Mouse (Mus musculus) liver, embryonic 12.5 days (tissue): ENCODE measurements around the gene Rpl22l1. TPM values are rescaled to one million over a fixed set of nuclear protein-coding genes. Genes with fewer than 3 reads are reported as not detected.
"Not testable (repeated sequence)": the region's sequence is repeated elsewhere in the genome, so short reads cannot be mapped to it uniquely, and the experiment has no call there.

Experiments used
- ATAC-seq: fragments of 200-750 bp; cut with Nextera tagmentation; 2 replicates; pipeline ENCODE4 v1.8.0; 2017; ENCODE audit warnings: moderate number of reproducible peaks, mild to moderate bottlenecking, moderate library complexity
- H3K27ac ChIP-seq: fragments of 300-500 bp; sonication (generic); 2 replicates; pipeline ENCODE4 v1.5.1; 2016; ENCODE audit warnings: mild to moderate bottlenecking
- H3K27me3 ChIP-seq: fragments of 300-500 bp; sonication (generic); replicated peaks from 2 replicates; pipeline ENCODE4 v1.6.1; 2016; ENCODE audit warnings: mild to moderate bottlenecking, moderate library complexity
- H3K36me3 ChIP-seq: fragments of 300-500 bp; sonication (generic); 2 replicates; pipeline ENCODE4 v1.6.1; 2016; ENCODE audit warnings: mild to moderate bottlenecking, moderate library complexity
- H3K4me1 ChIP-seq: fragments of 300-500 bp; sonication (generic); 2 replicates; pipeline ENCODE4 v1.6.1; 2016
- H3K4me2 ChIP-seq: fragments of 300-500 bp; sonication (generic); 2 replicates; pipeline ENCODE4 v1.6.1; 2016; ENCODE audit warnings: mild to moderate bottlenecking, moderate library complexity
- H3K4me3 ChIP-seq: fragments of 300-500 bp; sonication (generic); 2 replicates; pipeline ENCODE4 v1.5.1; 2016; ENCODE audit warnings: mild to moderate bottlenecking, moderate library complexity
- H3K9ac ChIP-seq: fragments of 300-500 bp; sonication (generic); 2 replicates; pipeline ENCODE4 v1.6.1; 2016; ENCODE audit warnings: mild to moderate bottlenecking, moderate library complexity
- H3K9me3 ChIP-seq: fragments of 300-500 bp; sonication (generic); replicated peaks from 2 replicates; pipeline ENCODE4 v1.6.1; 2016; ENCODE audit warnings: mild to moderate bottlenecking, moderate library complexity
- WGBS: fragments of 180-500 bp; shearing (Covaris S2); methylation state at CpG from one replicate; pipeline ENCODE4 v1.1.7; 2016; ENCODE audit not compliant: insufficient replicate concordance; 5-methylcytosine and 5-hydroxymethylcytosine counted together
- polyA plus RNA-seq: library from polyadenylated mRNA; unstranded; fragments of >200 nt; fragmentation: Nextera tagmentation; extraction: Ambion mirVana; gene quantifications from 2 replicates; pipeline ENCODE4 v1.2.1, GENCODE M21; 2016

The Rpl22l1 gene
- polyA plus RNA-seq: 416 and 425 TPM in 2 replicates

DNA sequence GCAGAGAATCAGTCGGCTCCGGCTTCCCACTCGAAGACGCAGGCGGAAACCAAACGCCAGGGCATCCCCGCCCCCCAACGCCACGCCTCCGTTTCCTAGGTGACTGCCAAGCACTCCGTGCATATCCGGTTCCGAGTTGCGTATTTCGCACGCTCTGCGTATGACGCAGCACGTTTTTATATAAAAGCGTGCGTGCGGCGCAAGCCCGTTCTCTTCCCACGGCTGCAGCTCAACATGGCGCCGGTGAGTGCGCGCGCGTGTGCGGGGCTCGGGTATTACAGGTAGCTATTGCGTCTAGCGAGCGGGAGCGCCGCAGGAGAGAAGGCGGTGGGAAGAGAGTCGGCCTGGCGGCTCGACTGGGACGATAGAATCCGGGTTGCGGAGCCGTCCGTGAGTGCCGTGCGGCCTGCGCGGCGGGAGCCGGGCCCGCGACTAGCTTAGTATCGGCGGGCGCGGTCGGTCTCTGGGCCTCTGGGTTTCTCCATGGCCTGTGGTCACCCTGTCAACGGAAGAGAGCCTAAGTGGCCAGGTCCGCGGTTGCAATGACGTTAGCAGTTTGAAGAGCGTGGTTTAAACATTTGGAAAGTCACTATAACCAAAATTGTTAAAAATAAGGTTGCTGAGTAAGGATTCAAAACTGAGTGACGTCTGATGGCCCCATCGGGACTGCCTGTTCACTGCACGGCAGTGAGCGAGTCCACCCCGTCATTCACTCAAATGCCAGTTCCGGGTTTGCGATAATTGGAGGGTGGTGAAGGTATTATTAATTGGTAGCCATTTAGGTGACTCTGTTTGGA is at the start of gene Rpl22l1:
TSS of gene Rpl22l1 (plus strand) at position 136 of the 797 bp plus-strand sequence.
- peaks cover 32% of the 10 kb centered on the region for H3K36me3 ChIP-seq
- no peaks in the 10 kb centered on the region for H3K27me3 ChIP-seq
- H3K4me1 ChIP-seq: peaks cover 19% of the 10 kb centered on the region
- no peaks in the 10 kb centered on the region for H3K9me3 ChIP-seq
- H3K4me3 ChIP-seq: peak within 1 kb of the TSS; percentile 88
- ATAC-seq: peak; percentile 98
- peak within 1 kb of the TSS; percentile 93 for H3K9ac ChIP-seq
- peak within 1 kb of the TSS; percentile 79 for H3K4me2 ChIP-seq
- peak within 1 kb of the TSS; percentile 86 for H3K27ac ChIP-seq
- 1% methylated on average over 72 of the region's 72 CpGs for WGBS

GRCm38 (mm10) chr3:28755477-28755876 is 49.8 kb upstream of the Rpl22l1 start:
- 63% methylated on average over 7 of the region's 7 CpGs for WGBS
- no peaks in the 10 kb centered on the region for H3K4me1 ChIP-seq
- ATAC-seq: no peak
- no peak overlapping the region for H3K27ac ChIP-seq
- H3K9me3 ChIP-seq: no peaks in the 10 kb centered on the region
- no peak overlapping the region for H3K9ac ChIP-seq
- H3K27me3 ChIP-seq: no peaks in the 10 kb centered on the region
- H3K4me3 ChIP-seq: no peak overlapping the region
- no peak overlapping the region for H3K4me2 ChIP-seq
- no peaks in the 10 kb centered on the region for H3K36me3 ChIP-seq

DNA sequence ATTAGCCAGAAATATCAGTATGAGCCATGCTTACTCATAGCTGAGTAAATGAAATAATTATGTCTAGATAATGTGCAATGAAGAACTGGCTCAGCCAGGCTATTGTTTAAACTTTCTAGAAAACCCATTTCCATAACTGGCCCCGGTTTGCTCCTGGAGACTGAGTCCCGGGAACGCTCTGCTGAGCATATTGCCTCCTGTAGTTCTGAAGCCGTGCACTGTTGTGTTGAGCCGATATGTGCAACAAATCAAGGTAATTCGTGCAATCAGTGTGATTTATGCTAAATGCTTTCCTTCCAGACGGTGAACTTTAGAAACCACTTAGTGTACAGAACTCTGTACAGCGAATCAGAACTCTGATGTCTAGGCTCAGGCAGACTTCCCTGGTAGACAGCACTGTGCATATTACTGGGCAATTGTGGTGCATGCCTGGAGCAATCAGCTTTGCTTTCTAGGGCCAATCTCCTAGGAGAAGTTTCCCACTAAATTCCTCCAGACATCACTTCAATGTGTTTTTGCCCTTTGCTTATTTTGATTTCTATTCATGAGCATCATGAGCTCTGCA is 43.9 kb upstream of the Rpl22l1 start:
- no peak overlapping the region for H3K4me3 ChIP-seq
- no peak for ATAC-seq
- no peak overlapping the region for H3K27ac ChIP-seq
- no peaks in the 10 kb centered on the region for H3K36me3 ChIP-seq
- H3K27me3 ChIP-seq: no peaks in the 10 kb centered on the region
- no peak overlapping the region for H3K4me2 ChIP-seq
- 72% methylated on average over 8 of the region's 8 CpGs for WGBS
- H3K9ac ChIP-seq: no peak overlapping the region
- H3K4me1 ChIP-seq: no peaks in the 10 kb centered on the region
- H3K9me3 ChIP-seq: no peaks in the 10 kb centered on the region

- ATAC-seq: no peak
- Histone ChIP-seq H3K9me3 (no peaks in the 10 kb centered on the region), H3K9ac (no peak overlapping the region), H3K36me3 (no peaks in the 10 kb centered on the region), H3K4me3 (no peak overlapping the region), H3K4me2 (no peak overlapping the region), H3K27ac (no peak overlapping the region), H3K27me3 (no peaks in the 10 kb centered on the region), H3K4me1 (no peaks in the 10 kb centered on the region)
- WGBS: 70% methylated on average over 4 of the region's 4 CpGs
Measured at GRCm38 (mm10) chr3:28766935-28767334, 38.3 kb upstream of the Rpl22l1 start.

DNA sequence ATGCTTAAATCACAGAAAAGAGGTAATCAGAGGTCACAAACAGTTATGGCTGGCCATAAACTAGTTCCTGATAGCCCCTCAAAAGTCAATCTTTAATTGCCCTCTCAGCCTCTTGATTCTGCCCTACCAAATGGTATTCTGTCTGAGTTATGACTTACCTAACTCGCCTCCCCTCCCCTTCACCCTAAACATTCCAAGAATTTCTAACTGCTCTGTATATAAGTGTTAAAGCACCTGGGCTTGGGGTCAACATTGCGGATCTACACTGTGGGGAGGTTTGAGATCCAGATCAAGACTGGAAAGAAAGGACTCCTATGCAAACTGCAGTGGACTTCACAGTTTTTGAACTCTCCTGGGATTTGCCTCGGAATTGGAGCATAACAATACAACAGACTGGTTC is 37.0 kb upstream of the Rpl22l1 start:
- Histone ChIP-seq H3K27me3 (no peaks in the 10 kb centered on the region), H3K4me3 (no peak overlapping the region), H3K4me1 (no peaks in the 10 kb centered on the region), H3K27ac (no peak overlapping the region), H3K4me2 (no peak overlapping the region), H3K9me3 (no peaks in the 10 kb centered on the region), H3K36me3 (no peaks in the 10 kb centered on the region), H3K9ac (no peak overlapping the region)
- 65% methylated on average over 3 of the region's 3 CpGs for WGBS
- no peak for ATAC-seq

- H3K4me3 ChIP-seq, H3K4me2 ChIP-seq, H3K9me3 ChIP-seq, H3K27ac ChIP-seq, H3K9ac ChIP-seq, H3K27me3 ChIP-seq, H3K36me3 ChIP-seq, ATAC-seq: not testable (repeated sequence)
- 46% methylated on average over 4 of the region's 4 CpGs for WGBS
- peaks cover 33% of the 10 kb centered on the region for H3K4me1 ChIP-seq
Measured at GRCm38 (mm10) chr3:28772919-28773318, 32.3 kb upstream of the Rpl22l1 start.

GRCm38 (mm10) chr3:28775361-28775760 is 29.9 kb upstream of the Rpl22l1 start:
- peak overlapping the region; percentile 100 for H3K27ac ChIP-seq
- H3K4me2 ChIP-seq: peak overlapping the region; percentile 80
- no peaks in the 10 kb centered on the region for H3K9me3 ChIP-seq
- 21% methylated on average over 7 of the region's 7 CpGs for WGBS
- peak; percentile 76 for ATAC-seq
- peak overlapping the region; percentile 40 for H3K4me3 ChIP-seq
- H3K4me1 ChIP-seq: peaks cover 35% of the 10 kb centered on the region
- peak overlapping the region; percentile 69 for H3K9ac ChIP-seq
- H3K36me3 ChIP-seq: no peaks in the 10 kb centered on the region
- H3K27me3 ChIP-seq: no peaks in the 10 kb centered on the region

DNA sequence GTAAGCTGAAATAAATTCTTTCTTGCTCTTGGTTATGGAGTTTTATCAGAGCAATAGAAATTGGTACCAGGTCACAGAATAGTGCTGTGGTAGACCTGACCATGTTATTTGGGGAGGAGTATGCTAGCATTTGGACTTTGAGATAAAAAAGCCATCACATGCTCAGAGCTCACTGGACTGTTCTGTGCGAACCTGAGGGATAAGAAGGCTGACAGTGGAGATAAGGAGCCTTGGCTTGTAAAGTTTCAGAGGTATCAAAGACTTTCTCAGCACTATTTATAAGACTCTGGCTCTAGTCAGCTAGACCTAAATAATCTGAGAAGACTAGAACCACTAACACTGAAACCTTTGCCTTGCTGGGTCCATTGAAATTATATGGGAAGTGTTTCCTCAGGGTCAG is 29.3 kb upstream of the Rpl22l1 start:
- Histone ChIP-seq H3K9ac (peak overlapping the region; percentile 69), H3K4me3 (peak overlapping the region; percentile 40), H3K36me3 (no peaks in the 10 kb centered on the region), H3K9me3 (no peaks in the 10 kb centered on the region), H3K27me3 (no peaks in the 10 kb centered on the region), H3K4me1 (peaks cover 41% of the 10 kb centered on the region), H3K27ac (peak overlapping the region; percentile 100), H3K4me2 (peak overlapping the region; percentile 80)
- WGBS: 14% methylated on average over 1 of the region's 1 CpGs
- ATAC-seq: peak; percentile 89

GRCm38 (mm10) chr3:28776491-28776890 is 28.7 kb upstream of the Rpl22l1 start:
- Histone ChIP-seq H3K27ac (peak overlapping the region; percentile 100), H3K4me1 (peaks cover 43% of the 10 kb centered on the region), H3K27me3 (no peaks in the 10 kb centered on the region), H3K4me3 (peak overlapping the region; percentile 40), H3K4me2 (peak overlapping the region; percentile 80), H3K9ac (peak overlapping the region; percentile 64), H3K9me3 (no peaks in the 10 kb centered on the region), H3K36me3 (no peaks in the 10 kb centered on the region)
- 21% methylated on average over 1 of the region's 1 CpGs for WGBS
- peak; percentile 78 for ATAC-seq

DNA sequence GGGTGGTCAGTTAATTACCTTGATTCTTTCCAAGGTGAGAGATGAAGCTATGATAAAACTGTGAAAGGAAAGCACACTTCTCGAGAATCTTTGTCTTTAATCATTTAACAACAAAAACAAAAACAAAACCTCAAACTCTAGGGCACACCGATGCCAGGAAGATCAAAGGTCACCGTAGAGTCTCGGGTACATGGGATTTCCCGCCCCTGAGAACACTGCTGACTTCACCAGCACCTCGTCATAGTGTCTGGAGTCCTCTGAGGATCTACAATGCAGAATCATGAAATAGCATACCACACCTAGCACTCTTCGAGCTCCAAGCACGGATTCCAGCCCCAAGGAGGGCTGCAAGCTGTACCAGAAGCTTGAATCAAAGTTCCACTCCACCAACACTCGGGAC is 24.7 kb upstream of the Rpl22l1 start:
- 70% methylated on average over 9 of the region's 9 CpGs for WGBS
- ATAC-seq: no peak
- peaks cover 44% of the 10 kb centered on the region for H3K4me1 ChIP-seq

DNA sequence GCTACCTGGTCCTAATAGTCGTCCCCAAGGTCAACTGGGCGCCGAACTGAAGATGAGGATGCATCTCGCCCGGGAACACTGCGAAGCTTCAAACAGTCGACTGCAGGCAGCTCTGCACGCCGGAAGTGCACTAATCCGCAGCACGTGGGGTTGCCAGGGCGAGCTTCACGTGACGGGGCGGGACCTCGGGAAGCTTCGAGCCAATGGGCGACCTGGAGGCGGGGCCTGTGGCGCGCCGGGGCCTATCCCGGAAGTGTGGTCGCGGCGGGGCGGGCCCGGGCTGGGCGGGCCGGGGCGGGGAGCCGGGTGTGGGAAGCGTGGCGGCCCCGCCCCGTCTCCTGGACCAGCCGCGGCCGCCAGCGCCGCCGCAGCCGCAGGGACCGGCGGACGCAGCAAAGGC is 24.2 kb upstream of the Rpl22l1 start, which contains the start of gene Eif5a2:
TSS of gene Eif5a2 (plus strand) at position 283 of the 400 bp plus-strand sequence.
- Histone ChIP-seq H3K9me3 (no peaks in the 10 kb centered on the region), H3K27me3 (no peaks in the 10 kb centered on the region), H3K4me1 (peaks cover 45% of the 10 kb centered on the region), H3K9ac (peak within 1 kb of the TSS; percentile 85), H3K36me3 (0 out of 2 replicates have a peak, but pooled peaks cover 4% of the 10 kb centered on the region), H3K4me2 (peak within 1 kb of the TSS; percentile 98), H3K4me3 (peak within 1 kb of the TSS; percentile 84), H3K27ac (peak within 1 kb of the TSS; percentile 61)
- 2% methylated on average over 31 of the region's 46 CpGs for WGBS
- peak; percentile 94 for ATAC-seq

More for the DNA sequence above, 24.7 kb upstream of the Rpl22l1 start:
- Histone ChIP-seq H3K27me3 (no peaks in the 10 kb centered on the region), H3K9me3 (no peaks in the 10 kb centered on the region), H3K4me2 (peak overlapping the region; percentile 98), H3K36me3 (0 out of 2 replicates have a peak, but pooled peaks cover 4% of the 10 kb centered on the region), H3K4me3 (peak overlapping the region; percentile 84), H3K9ac (no peak overlapping the region), H3K27ac (peak overlapping the region; percentile 61)

DNA sequence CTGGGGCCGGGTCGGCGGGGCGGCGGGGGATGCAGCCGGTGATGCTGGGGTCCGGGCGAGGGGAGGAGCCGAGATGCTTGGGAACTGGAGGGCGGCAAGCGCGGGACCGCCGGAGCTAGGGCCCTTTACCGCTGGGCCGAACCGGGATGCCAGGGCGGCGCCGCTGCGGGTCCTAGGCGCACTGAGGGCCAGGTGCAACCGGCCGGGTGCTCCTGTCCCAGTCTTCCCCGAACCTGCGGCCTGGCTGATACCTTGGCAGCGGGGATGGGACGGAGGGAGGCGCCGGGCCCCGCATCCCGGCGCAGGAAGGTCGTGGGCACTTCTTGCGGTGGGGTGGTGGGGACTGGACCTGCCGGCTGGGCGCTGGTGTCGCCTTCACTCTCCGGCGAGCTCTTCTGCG is 23.8 kb upstream of the Rpl22l1 start:
- peak overlapping the region; percentile 98 for H3K4me2 ChIP-seq
- H3K27ac ChIP-seq: peak overlapping the region; percentile 47; the same call in 1 of the 2 replicates
- H3K36me3 ChIP-seq: 0 out of 2 replicates have a peak, but pooled peaks cover 4% of the 10 kb centered on the region
- H3K27me3 ChIP-seq: no peaks in the 10 kb centered on the region
- H3K9ac ChIP-seq: peak overlapping the region; percentile 85
- H3K9me3 ChIP-seq: no peaks in the 10 kb centered on the region
- 2% methylated on average over 39 of the region's 41 CpGs for WGBS
- H3K4me3 ChIP-seq: peak overlapping the region; percentile 84
- H3K4me1 ChIP-seq: peaks cover 45% of the 10 kb centered on the region
- peak; percentile 56 for ATAC-seq
